Mouse (Mus musculus) forebrain, embryonic 12.5 days (tissue): ENCODE data around the gene Speer2. TPM values are rescaled to one million over a fixed set of nuclear protein-coding genes. Genes with fewer than 3 reads are reported as not detected.
A peak's percentile ranks its signal among the peaks of the same experiment; 100 is the strongest.

Experiments
- ATAC-seq: fragments of 200-750 bp; cut with Nextera tagmentation; 2 replicates; pipeline ENCODE4 v1.8.0; 2017; ENCODE audit warnings: moderate TSS enrichment; ENCODE audit not compliant: low FRiP score
- H3K27ac ChIP-seq: fragments of 300-500 bp; sonication (generic); 2 replicates; pipeline ENCODE4 v1.5.1; 2016; ENCODE audit warnings: mild to moderate bottlenecking
- H3K27me3 ChIP-seq: fragments of 300-500 bp; sonication (generic); 2 replicates; pipeline ENCODE4 v1.6.1; 2016; ENCODE audit warnings: mild to moderate bottlenecking
- H3K36me3 ChIP-seq: fragments of 300-500 bp; sonication (generic); replicated peaks from 2 replicates; pipeline ENCODE4 v1.6.1; 2016; ENCODE audit warnings: mild to moderate bottlenecking
- H3K4me1 ChIP-seq: fragments of 300-500 bp; sonication (generic); 2 replicates; pipeline ENCODE4 v1.6.1; 2016
- H3K4me2 ChIP-seq: fragments of 300-500 bp; sonication (generic); 2 replicates; pipeline ENCODE4 v1.6.1; 2016; ENCODE audit warnings: mild to moderate bottlenecking, moderate library complexity
- H3K4me3 ChIP-seq: fragments of 300-500 bp; sonication (generic); replicated peaks from 2 replicates; pipeline ENCODE4 v1.5.1; 2016; ENCODE audit warnings: mild to moderate bottlenecking
- H3K9ac ChIP-seq: fragments of 300-500 bp; sonication (generic); 2 replicates; pipeline ENCODE4 v1.6.1; 2016; ENCODE audit warnings: mild to moderate bottlenecking
- H3K9me3 ChIP-seq: fragments of 300-500 bp; sonication (generic); 2 replicates; pipeline ENCODE4 v1.6.1; 2016
- WGBS: fragments of 180-500 bp; shearing (Covaris S2); methylation state at CpG from one replicate; pipeline ENCODE4 v1.1.7; 2016; 5-methylcytosine and 5-hydroxymethylcytosine counted together
- polyA plus RNA-seq: library from polyadenylated mRNA; unstranded; fragments of >200 nt; fragmentation: Nextera tagmentation; extraction: Ambion mirVana; gene quantifications from 2 replicates; pipeline ENCODE4 v1.2.1, GENCODE M21; 2016

Speer2 gene
- polyA plus RNA-seq, result not detected in 2 replicates

GRCm38 (mm10) chr16:69863644-69864043 is at the start of gene Speer2:
TSS of gene Speer2 (minus strand) at chr16:69863744.
- no peak for ATAC-seq
- H3K4me3 ChIP-seq, result no peak within 1 kb of the TSS
- no peaks in the 10 kb centered on the region for H3K36me3 ChIP-seq
- H3K9me3 ChIP-seq, result no peaks in the 10 kb centered on the region
- no peak within 1 kb of the TSS for H3K4me2 ChIP-seq
- WGBS, result 91% methylated on average over 4 of the region's 4 CpGs
- H3K27ac ChIP-seq, result no peak within 1 kb of the TSS
- no peaks in the 10 kb centered on the region for H3K4me1 ChIP-seq
- H3K9ac ChIP-seq, result no peak within 1 kb of the TSS
- no peaks in the 10 kb centered on the region for H3K27me3 ChIP-seq

DNA sequence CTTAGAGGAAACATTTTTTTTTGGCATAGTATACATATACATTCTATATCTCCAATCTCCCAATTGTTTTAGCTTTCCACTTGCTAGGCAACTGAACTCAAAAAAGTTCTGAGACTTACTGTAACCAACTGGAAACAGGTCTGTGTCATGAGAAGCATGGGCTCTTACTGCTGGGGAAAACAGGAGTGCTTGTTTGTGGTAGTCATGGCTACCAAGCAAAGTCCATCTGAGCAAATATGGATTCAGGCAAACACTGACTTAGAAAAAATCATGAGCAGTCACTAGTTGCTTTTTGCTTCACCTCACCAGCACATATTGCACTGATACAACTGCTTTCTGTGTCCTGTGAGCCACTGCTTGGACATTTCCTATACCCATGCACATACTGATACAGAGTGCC is 40.8 kb upstream of the Speer2 start:
- no peaks in the 10 kb centered on the region for H3K36me3 ChIP-seq
- no peaks in the 10 kb centered on the region for H3K9me3 ChIP-seq
- H3K4me1 ChIP-seq, result no peaks in the 10 kb centered on the region
- no peak overlapping the region for H3K4me2 ChIP-seq
- no peak overlapping the region for H3K27ac ChIP-seq
- no peak overlapping the region for H3K4me3 ChIP-seq
- no peak overlapping the region for H3K9ac ChIP-seq
- H3K27me3 ChIP-seq, result no peaks in the 10 kb centered on the region
- no peak for ATAC-seq

DNA sequence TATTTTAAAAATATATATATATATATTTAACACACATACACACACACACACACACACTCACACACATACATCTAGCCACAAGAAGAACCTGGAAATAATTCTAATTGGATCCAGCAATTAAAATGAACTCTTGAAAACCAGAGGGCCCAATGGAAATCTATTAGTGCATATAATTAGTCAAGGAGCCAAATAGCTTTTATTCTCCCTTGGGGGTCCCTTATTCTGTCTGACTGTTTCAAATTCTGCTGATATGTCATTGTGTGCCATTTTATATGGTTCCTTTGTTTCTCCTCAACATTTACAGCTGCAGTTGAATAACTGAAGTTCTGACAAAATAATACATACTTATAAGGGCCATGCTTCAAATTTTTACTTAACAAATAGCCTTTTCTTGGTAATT is 17.2 kb upstream of the Speer2 start:
- H3K36me3 ChIP-seq, result no peaks in the 10 kb centered on the region

DNA sequence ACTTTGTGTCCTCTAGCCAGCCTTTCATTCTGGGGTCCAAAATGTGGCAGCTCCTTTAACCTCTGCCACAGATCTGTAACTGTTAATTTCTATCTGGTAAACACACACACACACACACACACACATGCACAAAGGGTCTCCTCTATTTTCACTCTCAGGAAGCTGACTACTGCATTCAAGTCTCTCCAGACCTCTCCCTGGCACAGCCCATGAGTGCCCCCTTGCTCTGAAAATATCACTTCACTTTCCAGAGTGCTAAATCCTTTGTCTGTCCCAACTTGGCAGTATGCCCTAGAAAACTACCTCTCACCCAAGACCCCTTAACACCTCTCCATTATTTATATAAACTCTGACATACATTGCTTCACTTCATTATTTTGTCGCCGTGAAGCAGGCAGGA is 26.9 kb downstream of the Speer2 start:
- Histone ChIP-seq H3K4me1 (no peaks in the 10 kb centered on the region), H3K36me3 (no peaks in the 10 kb centered on the region), H3K9me3 (no peaks in the 10 kb centered on the region), H3K9ac (no peak overlapping the region), H3K27me3 (no peaks in the 10 kb centered on the region), H3K4me2 (no peak overlapping the region), H3K4me3 (no peak overlapping the region), H3K27ac (no peak overlapping the region)
- 75% methylated on average over 2 of the region's 2 CpGs for WGBS
- ATAC-seq, result peak; percentile 37; the same call in 1 of the 2 replicates

More for the DNA sequence above, 17.2 kb upstream of the Speer2 start:
- Histone ChIP-seq H3K27ac (no peak overlapping the region), H3K27me3 (no peaks in the 10 kb centered on the region), H3K4me2 (no peak overlapping the region), H3K4me1 (no peaks in the 10 kb centered on the region), H3K9me3 (no peaks in the 10 kb centered on the region), H3K9ac (no peak overlapping the region), H3K4me3 (no peak overlapping the region)
- no peak for ATAC-seq

DNA sequence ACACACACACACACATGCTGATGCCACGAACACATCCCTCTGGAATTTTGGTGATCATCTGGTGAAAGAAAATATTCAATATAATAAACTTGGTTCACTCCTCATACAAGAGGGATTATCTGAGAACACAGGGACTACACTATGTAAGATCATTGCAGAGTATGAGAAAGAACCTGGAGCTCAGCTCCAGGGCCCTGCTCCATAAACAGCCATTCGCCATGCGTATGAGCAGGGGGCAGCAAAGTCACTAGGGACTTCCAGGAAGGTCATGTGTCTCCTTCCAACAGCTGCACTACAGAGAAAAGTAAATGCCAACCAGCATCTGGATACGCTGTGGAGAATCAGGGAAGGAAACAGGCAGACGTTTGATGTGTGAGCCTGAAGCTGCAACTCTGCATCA is 49.9 kb downstream of the Speer2 start:
- H3K4me2 ChIP-seq, result no peak overlapping the region
- H3K9ac ChIP-seq, result no peak overlapping the region
- H3K9me3 ChIP-seq, result no peaks in the 10 kb centered on the region
- no peak overlapping the region for H3K4me3 ChIP-seq
- H3K4me1 ChIP-seq, result no peaks in the 10 kb centered on the region
- H3K27ac ChIP-seq, result no peak overlapping the region
- no peaks in the 10 kb centered on the region for H3K27me3 ChIP-seq
- no peaks in the 10 kb centered on the region for H3K36me3 ChIP-seq
- ATAC-seq, result no peak
- WGBS, result 80% methylated on average over 5 of the region's 5 CpGs
